Comparison of ENCODE assay signal across 8 mouse cellular contexts in genomic region chr12:54697003-54697597, GRCm38 (mm10). TPM values are rescaled to one million over a fixed set of nuclear protein-coding genes. Genes with fewer than 3 reads are reported as not detected.
A peak's percentile ranks its signal among the peaks of the same experiment; 100 is the strongest.
DNase-seq lines count a peak whose midpoint lies in the region; ATAC-seq and TF ChIP-seq lines count a peak whose summit lies in the region.
"Had no signal": no experiment of that assay in that cellular context is flagged by ENCODE, and none has a peak within 500 bp of the region (broad histone marks: within the 10 kb centered on the region; RNA-seq: fewer than 3 reads in every experiment).

No protein-coding gene starts in this region.

- no peak for DNase-seq in left cerebral cortex, adult 2 months (ENCODE audit: extremely low spot score in 1 of 2, low spot score in 2 of 2)
- DNase-seq in left cerebral cortex, adult 8-10 months (ENCODE audit: low spot score in 2 of 2): no peak
- DNase-seq in adipocyte (ENCODE audit: low spot score): peak; percentile 44
- DNase-seq in heart, adult 9 months (ENCODE audit: low spot score in 2 of 2): peak; percentile 31 to 42
- peak; percentile 14 to 24 for DNase-seq in kidney, postnatal 36 days
- DNase-seq in frontal cortex, postnatal 25 days (ENCODE audit: low spot score in 2 of 2): no peak

- H3K27ac ChIP-seq in left cerebral cortex, adult 2 months: no peak overlapping the region
- H3K27ac ChIP-seq in midbrain, embryonic 15.5 days: peak overlapping the region; percentile 62

- no peaks in the 10 kb centered on the region for H3K27me3 ChIP-seq in midbrain, embryonic 15.5 days (replicated peaks)
- H3K27me3 ChIP-seq: embryonic facial prominence, embryonic 12.5 days had no signal

- TF ChIP-seq CTCF in left cerebral cortex, adult 2 months (IDR thresholded peaks at IDR 0.05): peak; percentile 27

- no peak overlapping the region for H3K9ac ChIP-seq in midbrain, embryonic 15.5 days

- intact Hi-C loops in left cerebral cortex, adult 2 months (cut with DNase I): loop anchor here (5.0 kb wide), 1 partner anchor 310 kb away; no protein-coding TSS in a partner anchor

- H3K9me3 ChIP-seq in midbrain, embryonic 15.5 days: no peaks in the 10 kb centered on the region
- H3K9me3 ChIP-seq: embryonic facial prominence, embryonic 12.5 days had no signal

- WGBS in midbrain, embryonic 15.5 days: 12% methylated on average over 7 of the region's 7 CpGs

- H3K4me3 ChIP-seq in left cerebral cortex, adult 2 months: no peak overlapping the region
- no peak overlapping the region for H3K4me3 ChIP-seq in midbrain, embryonic 15.5 days

- no peaks in the 10 kb centered on the region; the same call in 1 of the 2 replicates for H3K36me3 ChIP-seq in midbrain, embryonic 15.5 days (replicated peaks)

- no peak overlapping the region for H3K4me2 ChIP-seq in midbrain, embryonic 15.5 days

- H3K4me1 ChIP-seq in midbrain, embryonic 15.5 days: peaks cover 23% of the 10 kb centered on the region

- peak; percentile 35 for ATAC-seq in midbrain, embryonic 15.5 days (replicated peaks)

RNA-seq across cellular contexts. Expression of gene Eapp, which starts 1.4 kb away (rescaled TPM):
- total RNA-seq in left cerebral cortex, adult 2 months (2021): 10 to 100 TPM; 37.7 to 42.4 TPM
- total RNA-seq in left cerebral cortex, adult 8-10 months (2022): 10 to 100 TPM; 30.5 to 34.3 (median 32.0) TPM
- polyA plus RNA-seq in midbrain, embryonic 15.5 days (2015; fragmentation: Nextera tagmentation; extraction: Ambion mirVana): 82.0 and 88.5 TPM in 2 replicates

RNA-seq across cellular contexts. Expression of gene Sptssa, which starts 40.7 kb away (rescaled TPM):
- 10 to 100 TPM; 20.8 to 23.3 TPM for total RNA-seq in left cerebral cortex, adult 2 months (2021)
- total RNA-seq in left cerebral cortex, adult 8-10 months (2022): 10 to 100 TPM; 25.7 to 28.2 (median 27.2) TPM
- 169 and 171 TPM in 2 replicates for polyA plus RNA-seq in midbrain, embryonic 15.5 days (2015; fragmentation: Nextera tagmentation; extraction: Ambion mirVana)

Comparison
In these comparisons a context has a peak if more than half of its experiments do, and no peak if none do; other contexts are left out.
1. DNase-seq: peak in adipocyte (single experiment), heart, adult 9 months (2 of 2) and kidney, postnatal 36 days (2 of 2); none in left cerebral cortex, adult 2 months (0 of 2), left cerebral cortex, adult 8-10 months (0 of 2) and frontal cortex, postnatal 25 days (0 of 2).